Mouse (Mus musculus) retina, postnatal 7 days (tissue): ENCODE data around the gene Pheta2.

ENCODE experiments used
- DNase-seq: peaks from one replicate; pipeline ENCODE4 v3.0.0-alpha.2; 2012; ENCODE audit warnings: low read depth, low spot score

The Pheta2 gene

GRCm38 (mm10) chr15:82338593-82339112, at the start of gene Pheta2, which contains the start of the genes Naga and Smdt1:
TSS of gene Pheta2 (plus strand) at chr15:82338942.
TSS of gene Naga (minus strand) at chr15:82338925.
TSS of gene Smdt1 (plus strand) at chr15:82338959.
- peak; percentile 96 for DNase-seq

GRCm38 (mm10) chr15:82290252-82290651, 48.5 kb upstream of the Pheta2 start:
- DNase-seq, result no peak

GRCm38 (mm10) chr15:82292851-82293250, 45.9 kb upstream of the Pheta2 start:
- no peak for DNase-seq

GRCm38 (mm10) chr15:82293271-82293711, 45.5 kb upstream of the Pheta2 start:
- DNase-seq, result no peak

GRCm38 (mm10) chr15:82294059-82294458, 44.7 kb upstream of the Pheta2 start:
- DNase-seq, result no peak

- no peak for DNase-seq
Observed at GRCm38 (mm10) chr15:82298764-82299561, 39.8 kb upstream of the Pheta2 start, which contains the start of gene Wbp2nl. TSS of gene Wbp2nl (plus strand) at chr15:82298954.

- DNase-seq, result no peak
Observed at GRCm38 (mm10) chr15:82307107-82307506, 31.6 kb upstream of the Pheta2 start.

- DNase-seq, result no peak
Observed at GRCm38 (mm10) chr15:82308416-82308815, 30.3 kb upstream of the Pheta2 start.

- no peak for DNase-seq
Observed at GRCm38 (mm10) chr15:82317839-82318238, 20.9 kb upstream of the Pheta2 start.

- DNase-seq, result no peak
Observed at GRCm38 (mm10) chr15:82319613-82320012, 19.1 kb upstream of the Pheta2 start.

- no peak for DNase-seq
Observed at GRCm38 (mm10) chr15:82322195-82322594, 16.5 kb upstream of the Pheta2 start.

GRCm38 (mm10) chr15:82325382-82325781, 13.4 kb upstream of the Pheta2 start:
- no peak for DNase-seq

GRCm38 (mm10) chr15:82335194-82335593, 3.5 kb upstream of the Pheta2 start:
- no peak for DNase-seq

GRCm38 (mm10) chr15:82336629-82337028, 2.1 kb upstream of the Pheta2 start:
- no peak for DNase-seq

- DNase-seq, result no peak
Observed at GRCm38 (mm10) chr15:82337875-82338274, 867 bp upstream of the Pheta2 start.

- no peak for DNase-seq
Observed at GRCm38 (mm10) chr15:82339150-82339549, 408 bp downstream of the Pheta2 start.

- no peak for DNase-seq
Observed at GRCm38 (mm10) chr15:82339634-82340254, 1.0 kb downstream of the Pheta2 start.

- no peak for DNase-seq
Observed at GRCm38 (mm10) chr15:82340414-82341035, 1.8 kb downstream of the Pheta2 start.

GRCm38 (mm10) chr15:82341036-82341501, 2.3 kb downstream of the Pheta2 start:
- DNase-seq, result no peak

- no peak for DNase-seq
Observed at GRCm38 (mm10) chr15:82341675-82342542, 3.2 kb downstream of the Pheta2 start.

GRCm38 (mm10) chr15:82342543-82342935, 3.8 kb downstream of the Pheta2 start:
- DNase-seq, result no peak
